Mouse (Mus musculus) embryo, embryonic 10 days (tissue): ENCODE measurements around the gene Cnnm2.
A peak's percentile ranks its signal among the peaks of the same experiment; 100 is the strongest.

ENCODE experiments used
- DNase-seq: peaks from one replicate; pipeline ENCODE4 v3.0.0-alpha.2; 2015; ENCODE audit warnings: low spot score

The Cnnm2 gene

DNA sequence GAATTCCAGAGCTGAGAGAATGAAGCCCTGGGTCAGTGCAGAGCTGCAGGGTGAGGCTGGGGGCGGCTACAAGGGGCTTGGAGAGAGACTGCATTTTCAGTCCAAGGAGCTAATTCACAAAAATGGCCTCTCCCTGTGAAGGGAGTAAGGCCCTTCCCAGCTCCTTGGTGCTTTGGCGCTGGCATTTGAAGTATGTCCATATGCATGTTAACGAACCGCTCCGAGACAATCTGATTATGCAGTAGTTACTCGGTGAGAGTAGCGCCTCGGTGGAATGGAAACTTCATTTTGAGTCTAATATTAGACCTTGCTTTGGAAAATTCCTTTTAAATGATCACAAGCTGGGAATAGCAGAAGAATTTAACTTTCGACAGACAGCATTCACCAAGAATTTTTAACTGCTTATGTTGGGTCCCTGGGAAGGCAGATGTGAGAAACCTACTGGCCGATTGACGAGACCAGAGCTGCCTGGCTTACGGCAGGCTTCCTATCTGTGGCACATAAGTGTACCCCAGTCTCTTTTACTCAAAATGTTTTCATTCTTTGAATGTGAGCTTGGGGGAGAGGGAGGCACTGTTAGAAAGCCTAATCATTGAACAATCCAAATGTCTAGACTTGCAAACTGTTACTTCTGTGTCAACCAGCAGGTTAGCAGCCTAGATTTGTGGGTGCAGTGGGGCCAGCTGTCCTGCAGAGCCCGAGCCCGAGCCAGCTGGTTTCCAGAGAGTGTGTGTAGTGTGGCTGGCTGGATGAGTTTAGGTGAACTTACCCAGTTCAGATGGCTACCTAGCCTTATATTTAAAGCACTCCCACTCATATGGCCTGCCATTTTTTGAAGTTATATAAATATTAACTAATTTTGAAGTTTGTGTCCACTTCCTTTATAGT is 87.2 kb downstream of the Cnnm2 start:
- no peak for DNase-seq

DNA sequence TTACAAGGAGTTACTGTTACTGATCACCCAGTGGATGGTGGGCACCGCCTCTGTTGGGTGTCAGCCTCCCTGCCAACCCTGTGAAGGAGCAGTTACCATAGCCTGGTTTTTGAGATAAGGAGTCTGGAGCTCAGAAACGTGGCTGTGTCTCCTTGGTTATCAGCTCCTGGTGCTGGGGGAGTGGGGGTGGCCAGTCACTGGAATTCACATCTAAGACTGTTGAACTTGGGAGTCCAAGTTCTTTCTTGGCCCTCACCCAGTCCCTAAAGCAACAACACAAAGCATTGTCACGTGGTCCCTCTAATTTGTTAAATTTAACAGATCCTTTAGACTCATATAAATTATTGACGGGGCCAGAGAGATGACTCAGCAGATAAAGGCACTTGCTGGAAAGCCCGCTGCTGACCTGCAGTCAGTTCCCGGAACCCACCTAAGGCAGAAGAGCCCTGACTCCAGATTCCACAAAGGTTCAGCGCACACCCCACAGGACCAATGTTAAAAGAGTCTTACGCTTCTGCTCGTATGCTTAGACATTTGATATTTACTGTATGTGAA is 88.1 kb downstream of the Cnnm2 start:
- no peak for DNase-seq

DNA sequence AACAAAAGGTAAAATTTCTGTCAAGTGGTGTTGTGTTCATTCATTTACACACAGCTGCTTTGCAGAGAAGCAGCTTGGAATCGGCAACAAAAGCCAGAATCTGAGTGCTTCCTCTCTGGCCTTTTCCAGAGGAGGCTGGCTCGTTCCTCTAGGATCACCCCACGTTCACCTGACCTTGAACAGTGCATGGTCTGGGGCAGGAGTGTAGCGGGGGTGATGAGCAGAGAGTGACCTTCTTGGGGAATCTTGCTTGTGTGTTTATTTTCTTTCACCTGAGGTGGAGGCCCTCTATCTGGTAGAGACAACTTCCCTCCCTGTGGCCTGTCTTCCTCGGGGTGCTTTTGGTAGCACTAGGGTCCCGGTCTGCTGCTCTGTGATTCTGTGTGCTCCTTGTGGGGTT is 94.8 kb downstream of the Cnnm2 start:
- DNase-seq, result no peak

DNA sequence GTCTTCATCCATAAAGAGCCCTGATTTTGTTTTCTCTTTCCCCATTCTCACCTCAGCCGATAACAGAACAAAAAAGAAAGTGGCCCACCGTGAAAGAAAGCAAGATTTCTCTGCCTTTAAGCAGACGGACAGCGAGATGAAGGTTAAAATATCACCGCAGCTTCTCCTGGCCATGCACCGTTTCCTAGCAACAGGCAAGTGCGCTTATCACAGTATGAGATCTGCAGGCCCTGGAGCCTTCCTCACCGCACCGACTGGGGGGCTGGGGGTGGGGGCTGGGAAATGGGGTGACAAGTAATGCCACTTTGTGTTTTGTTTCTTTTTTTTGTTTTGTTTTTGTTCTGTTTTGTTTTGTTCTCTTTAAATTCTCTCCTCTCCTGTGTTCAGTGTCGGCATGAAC is 95.4 kb downstream of the Cnnm2 start:
- DNase-seq, result peak; percentile 46

DNA sequence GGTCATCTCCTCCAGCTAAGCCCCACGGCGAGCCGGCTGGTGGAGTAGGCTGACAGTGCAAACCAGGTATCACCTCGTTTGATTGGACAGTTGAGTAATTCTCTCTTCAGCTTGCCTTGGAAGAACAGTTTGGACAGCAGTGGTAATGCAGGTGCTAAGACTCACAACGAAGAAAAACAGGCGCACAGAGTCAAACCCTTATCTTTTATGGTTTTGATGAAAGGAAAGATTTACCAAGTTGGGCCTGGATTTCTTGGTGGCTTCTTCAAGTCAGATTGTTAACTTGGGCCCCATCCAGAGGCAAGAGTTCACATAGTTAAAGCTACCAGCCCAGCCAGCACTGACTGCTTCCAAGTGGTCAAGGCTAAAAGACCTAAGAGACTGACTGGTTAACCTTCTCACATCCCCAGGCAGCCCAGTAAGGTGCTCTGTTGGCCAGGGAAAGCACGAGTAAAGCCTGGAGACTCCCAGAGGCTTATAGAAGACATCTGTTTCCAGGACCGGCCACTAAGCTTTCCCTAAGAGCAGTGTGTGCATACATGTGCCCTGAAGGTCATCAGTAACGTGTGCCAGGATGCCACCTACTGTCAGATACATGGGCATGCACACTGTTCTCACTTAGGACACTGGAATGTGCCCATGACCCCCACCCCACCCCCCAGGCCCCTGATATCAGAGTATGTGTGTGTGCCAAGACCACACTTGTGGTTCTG is 96.0 kb downstream of the Cnnm2 start:
- peak; percentile 49 for DNase-seq

DNA sequence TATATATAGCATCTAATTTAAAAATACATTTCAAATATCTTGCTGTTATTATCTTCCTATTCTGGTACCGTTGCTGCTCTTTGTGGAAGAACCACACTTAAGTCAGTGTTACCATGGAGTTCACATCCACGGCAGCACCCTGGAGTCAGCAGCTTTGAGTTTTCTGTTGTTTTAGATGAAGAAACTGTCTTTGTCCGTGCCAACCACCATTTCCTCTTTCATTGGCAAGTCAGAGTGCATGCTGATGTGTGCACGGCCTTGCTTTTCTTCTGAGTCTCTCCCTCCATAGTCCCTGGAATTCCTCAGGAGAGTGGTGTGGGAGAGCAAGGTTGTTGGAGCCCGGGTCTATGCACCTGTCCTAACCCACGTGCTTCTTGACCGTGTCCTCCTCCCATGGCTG is 96.8 kb downstream of the Cnnm2 start:
- no peak for DNase-seq

DNA sequence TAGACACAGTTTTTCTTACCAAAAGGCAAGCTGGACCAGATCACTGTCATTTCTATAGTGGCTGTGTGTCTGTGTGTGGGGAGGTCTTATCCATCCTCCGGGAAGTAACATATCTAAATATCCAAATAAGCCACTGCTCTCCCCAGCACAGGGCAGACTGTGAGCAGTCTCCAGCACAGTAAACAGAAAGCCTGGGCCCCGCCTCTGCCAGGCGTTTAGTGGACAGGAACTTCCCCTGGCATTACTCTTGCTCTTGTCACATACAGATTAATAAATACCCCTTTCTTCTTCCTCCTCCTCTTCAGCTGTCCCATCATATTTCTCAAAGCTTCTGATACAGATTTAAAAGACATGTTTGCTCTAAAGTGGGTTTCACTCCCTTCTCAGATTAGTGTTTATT is 101.2 kb downstream of the Cnnm2 start:
- no peak for DNase-seq

DNA sequence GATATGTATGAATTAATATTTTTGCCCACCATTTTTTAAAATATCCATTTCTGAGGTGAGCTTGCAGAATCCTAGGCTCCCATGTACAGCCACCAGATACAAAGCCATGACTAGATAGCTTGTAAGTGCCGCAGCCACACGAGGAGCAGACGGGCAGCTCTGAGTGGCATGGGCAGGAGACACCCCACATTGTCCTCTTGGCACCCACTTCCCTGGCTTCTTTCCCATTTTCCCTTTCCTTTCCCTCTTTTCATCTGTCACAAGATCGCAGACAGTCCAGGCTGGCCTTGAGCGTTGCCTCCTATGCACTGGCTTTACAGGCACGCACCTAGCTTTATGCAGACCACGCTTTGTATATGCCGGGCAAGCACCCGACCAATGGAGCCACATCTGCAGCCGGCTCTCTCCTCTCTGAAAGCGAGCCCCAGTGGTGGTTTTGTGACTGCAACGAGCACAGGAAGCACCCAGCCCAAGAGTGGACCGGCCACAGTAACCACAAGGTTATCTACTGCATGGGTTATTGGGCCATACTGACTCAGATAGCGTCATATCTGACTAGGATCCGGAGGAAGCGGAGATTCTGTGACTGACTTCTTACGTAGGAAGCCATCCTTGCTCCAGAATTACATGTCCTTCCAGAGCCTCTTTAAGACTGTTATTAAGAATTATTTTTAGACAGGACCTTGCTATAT is 102.0 kb downstream of the Cnnm2 start:
- DNase-seq, result no peak

DNA sequence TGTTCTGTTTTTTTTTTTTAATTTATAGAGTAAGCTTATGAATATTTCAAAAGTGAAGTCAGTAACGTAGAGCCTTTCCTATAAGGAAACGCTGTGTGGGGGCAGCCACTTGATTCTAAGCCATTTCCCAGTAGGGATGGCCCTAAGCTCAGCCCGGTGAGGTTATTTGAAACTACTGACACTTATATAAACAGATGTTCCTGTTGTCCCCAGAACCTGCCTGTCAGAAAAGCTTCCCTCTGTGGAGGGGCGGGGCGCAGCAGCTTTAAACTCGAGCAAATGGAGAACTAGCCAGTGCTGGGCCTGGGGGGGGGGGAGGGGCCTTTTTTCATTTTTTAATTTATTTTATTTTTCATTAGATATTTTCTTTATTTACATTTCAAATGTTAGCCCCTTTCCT is 102.7 kb downstream of the Cnnm2 start:
- DNase-seq, result no peak

DNA sequence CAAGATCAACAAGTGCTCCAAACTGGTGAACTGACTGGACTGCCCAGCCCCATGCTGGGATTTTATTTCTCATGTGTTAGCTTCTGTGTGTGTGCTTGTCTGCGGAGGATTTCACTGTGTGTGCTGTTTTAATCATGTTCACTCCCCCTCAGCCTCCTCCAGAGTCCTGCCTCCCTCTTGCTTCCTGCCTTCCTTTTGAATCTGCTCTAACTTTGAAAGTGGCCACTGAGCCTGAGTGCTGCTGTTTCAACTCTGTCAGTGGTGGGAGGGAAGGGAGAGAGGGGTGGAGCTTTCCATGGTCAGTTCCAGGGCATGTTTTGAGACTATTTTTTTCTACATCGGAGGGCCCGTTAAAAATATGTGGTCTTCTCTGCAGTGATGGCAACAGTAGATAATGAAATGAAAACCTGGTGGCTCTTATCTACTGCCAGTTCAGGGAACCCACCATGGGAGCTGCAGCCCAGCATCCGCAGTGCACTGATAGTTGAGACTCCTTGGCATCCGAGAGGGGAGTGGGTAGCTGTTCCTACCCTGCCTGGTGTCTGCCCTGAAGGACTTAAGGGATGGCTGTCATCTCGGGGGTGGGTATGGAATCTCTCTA is 103.4 kb downstream of the Cnnm2 start:
- DNase-seq, result no peak

DNA sequence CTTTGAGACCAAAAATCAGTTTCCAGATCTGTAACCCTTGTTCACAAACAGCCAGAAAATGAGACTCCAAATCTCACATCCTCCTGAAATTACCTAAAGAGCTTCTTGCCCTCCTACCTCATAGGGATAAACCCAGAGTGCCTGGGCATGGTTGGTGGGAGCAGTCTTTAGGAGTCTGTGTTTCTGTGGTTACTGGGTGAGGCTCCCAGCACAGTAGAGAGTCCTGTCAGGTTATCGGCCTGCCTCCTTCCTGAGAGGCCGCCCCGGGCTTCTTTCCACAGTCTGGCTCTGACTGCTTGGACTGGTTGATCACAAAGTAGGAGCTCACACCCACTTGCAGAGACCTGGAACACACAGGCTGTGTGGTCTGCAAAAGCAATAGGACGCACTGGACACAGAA is 104.0 kb downstream of the Cnnm2 start:
- DNase-seq, result no peak

DNA sequence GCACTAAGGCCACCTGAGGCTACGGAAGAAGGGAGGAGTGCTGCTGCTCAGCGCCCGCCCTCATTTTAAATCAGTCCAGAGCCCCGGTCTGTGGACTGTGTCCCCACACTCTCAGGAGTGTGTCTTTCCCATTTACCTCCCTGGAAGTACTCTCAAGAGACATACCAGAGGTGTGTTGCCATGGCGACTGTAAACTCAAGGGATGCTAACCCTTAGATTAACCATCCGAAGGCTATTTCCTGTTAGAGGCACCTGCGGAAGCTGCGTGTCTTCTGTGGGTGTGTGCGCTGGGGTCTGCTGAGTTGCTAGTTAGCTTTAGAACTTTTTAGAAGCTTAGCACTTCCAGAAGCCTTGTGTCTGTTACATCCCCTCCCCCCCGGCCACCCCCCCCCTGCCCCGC is 107.7 kb downstream of the Cnnm2 start:
- DNase-seq, result no peak

DNA sequence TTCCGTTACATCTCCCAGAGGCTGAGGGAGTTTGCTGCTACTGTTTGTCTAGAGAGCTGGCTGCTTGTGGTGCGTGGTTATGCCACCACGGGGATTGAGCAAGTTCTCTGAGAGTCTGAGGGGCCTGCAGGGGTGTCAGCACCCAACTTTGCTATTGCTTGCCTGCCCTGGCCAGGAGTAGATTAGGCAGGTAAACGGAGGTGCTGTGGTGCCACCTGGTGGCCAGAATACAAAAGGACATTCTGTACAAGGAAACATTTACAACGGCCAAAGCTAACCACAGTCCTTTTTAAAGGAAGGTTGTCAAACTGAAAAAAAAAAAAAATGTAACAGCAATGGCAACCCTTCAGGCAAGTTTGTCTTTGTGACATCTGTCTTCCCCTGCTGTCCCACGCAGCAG is 108.1 kb downstream of the Cnnm2 start:
- peak; percentile 88 for DNase-seq

DNA sequence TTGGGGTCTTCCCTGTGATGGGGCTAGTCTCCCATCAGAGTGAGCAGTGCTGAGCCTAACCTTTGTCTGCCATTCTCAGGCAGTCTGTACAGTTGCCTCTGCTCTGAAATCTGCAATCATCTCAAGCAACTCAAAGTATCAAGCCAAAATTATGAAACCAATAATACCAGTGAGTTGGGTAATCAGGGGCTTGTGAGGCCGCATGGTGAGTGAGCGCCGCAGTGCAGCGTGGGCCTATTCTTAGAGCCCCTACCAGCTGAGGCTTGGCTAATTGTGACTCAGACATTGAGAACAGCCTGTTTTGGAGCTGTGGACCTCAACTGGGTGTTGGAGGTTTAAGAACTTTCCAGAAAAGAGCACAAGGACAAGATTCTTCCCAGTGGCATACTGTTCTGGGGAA is 109.7 kb downstream of the Cnnm2 start:
- DNase-seq, result no peak

DNA sequence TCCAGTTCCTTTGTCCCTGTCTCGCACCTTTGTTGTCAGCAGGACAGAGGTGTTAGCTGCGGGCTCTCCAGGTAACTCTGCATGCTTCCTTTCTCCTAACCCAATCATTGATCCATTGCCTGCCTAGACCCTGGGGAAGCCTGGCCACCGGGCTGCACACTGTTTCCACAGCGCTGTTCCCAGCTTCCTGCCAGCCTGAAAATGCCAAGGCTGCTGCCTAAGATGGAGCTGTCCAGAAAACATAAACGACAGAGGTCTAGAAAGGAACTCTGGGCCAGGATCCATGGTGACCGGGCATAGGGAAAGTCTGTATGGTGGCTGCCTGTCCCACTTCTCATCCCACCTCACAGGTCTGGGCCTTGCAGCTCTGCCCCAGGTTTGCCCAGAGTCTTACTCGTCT is 110.3 kb downstream of the Cnnm2 start:
- DNase-seq, result no peak

DNA sequence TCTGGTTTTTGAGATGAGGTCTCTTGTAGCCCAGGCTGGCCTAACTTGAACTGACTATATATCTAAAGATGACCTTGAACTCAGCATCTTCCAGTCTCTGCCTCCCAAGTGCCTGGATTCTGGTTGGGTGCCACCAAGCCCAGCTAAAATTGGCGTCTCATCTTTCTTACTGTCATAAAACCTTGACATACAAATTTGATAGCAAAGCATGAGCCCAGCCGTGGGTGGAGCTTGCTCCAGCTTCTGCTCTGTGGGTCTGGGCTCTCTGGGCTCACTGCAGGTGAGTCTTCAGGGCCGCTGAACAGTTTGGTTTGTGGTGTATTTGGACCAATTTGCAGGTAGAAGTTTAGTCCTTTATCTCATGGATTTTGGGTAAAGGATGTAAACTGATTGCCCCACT is 112.5 kb downstream of the Cnnm2 start:
- DNase-seq, result no peak

DNA sequence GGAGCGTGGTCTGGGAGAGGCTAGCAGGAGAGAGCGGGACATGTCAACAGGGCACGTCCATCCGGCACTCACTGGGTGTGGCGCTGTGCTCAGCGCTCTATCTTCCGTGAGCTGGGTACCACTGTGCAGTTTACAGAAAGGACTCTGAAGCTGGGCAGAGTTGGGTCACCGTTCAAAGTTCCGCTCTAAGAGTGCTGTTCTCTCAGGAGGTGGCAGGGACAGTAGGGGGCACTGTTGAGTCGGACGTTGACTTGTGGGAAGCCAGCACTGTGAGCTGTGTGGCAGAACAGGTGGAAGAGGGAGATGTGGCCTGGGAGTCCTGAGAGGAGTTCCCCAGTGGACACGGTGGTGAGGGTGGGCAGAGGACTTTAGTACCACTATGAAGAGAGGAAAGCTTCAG is 114.4 kb downstream of the Cnnm2 start:
- DNase-seq, result peak; percentile 89

DNA sequence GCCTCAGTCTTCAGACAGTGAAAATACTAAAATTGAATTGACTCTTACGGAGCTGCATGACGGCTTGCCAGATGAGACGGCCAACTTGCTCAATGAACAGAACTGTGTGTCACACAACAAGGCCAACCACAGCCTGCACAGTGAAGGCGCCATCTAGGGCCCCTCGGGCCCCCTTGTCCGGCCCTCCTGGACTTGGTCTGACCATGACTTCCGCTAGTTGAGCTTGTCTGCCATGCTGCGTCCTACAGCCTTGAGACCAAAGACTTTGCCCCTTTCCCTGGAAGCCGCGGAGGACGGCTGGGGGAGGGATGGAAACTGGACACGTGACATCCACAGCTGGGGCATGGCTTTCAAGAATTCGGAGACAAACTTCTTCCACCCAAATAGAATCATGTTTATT is 116.5 kb downstream of the Cnnm2 start:
- no peak for DNase-seq

DNA sequence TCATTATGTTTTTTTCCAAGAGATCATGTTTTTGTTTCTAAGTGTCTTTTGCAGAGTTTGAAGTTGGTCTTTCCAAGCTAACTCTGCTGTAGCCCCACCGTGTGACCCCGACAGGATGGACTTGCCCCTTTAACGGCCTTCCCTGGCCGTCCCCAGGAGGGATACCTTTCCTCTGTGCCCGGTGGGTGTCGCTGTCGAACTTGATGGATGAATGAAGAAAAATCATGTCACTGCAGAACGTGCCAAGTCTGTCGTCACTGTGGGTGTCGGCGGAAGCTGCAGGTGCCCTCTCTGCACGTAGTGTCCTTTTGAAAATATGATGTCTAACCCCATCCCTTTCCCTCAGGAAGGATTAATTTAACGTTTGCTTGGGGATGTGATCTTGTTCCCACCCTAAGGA is 117.0 kb downstream of the Cnnm2 start:
- peak; percentile 45 for DNase-seq

DNA sequence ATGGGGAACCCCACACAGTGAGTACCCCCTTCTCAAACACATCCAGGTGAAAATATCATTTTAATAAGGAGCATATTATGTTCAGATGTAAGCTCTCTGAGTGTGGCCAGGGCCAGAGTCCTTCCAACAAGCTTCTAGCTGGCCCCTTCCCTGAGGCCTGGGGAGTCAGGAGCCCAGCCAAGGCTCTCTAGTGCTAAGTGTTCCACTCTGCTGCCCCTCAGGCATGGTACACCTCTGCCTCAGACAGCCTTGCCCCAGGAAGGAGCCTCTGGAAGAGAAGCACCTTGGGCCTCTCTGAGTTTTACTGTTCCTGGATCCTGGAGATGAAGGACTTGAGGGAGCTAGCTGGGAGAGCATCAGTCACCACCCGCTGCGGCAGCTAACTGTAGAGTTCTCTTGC is 118.5 kb downstream of the Cnnm2 start:
- DNase-seq, result no peak

DNA sequence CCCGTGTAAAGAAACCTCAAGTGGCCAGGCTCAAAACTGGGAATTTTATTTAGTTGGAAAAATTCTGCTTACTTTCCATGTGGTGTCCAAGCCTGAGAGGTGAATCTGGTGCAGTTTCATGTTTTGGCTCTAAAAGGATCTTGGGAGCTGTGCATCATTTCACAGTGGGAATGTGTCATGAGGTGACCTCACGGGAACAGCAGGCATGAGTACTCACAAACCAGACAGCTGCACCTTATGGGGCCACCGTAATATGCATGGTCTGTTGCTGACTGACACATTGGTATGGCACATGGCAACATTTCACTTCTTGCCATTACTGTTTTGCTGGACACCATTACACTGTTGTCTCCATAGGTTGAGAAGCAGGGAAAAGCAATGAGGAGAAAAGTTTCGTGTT is 124.0 kb downstream of the Cnnm2 start:
- no peak for DNase-seq

DNA sequence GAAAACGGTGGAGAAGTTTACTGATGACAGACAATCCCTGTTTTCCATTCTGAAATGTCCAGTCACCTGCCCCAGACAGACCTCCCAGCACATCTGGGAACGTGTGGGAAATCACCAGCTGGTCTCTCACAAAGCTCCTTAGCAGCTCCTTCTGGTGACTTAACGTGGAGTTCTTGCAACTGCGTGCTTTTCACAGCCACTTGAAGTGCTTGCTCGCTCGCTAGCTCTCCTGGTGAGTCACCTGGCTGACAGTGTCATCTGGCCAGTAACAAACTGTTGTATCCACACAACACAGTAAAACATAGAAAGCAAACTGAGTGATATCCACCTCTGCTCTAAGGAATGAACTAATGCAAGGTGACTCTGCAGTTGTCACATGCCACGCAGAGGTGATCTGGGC is 125.4 kb downstream of the Cnnm2 start:
- no peak for DNase-seq
